Mouse (Mus musculus) spleen, adult 2 months (tissue): ENCODE results near the gene Igsf11.

Experiments used
- CTCF ChIP-seq: fragments of 200-500 bp; IDR thresholded peaks from 2 replicates; pipeline ENCODE4 v1.5.1; 2011; ENCODE audit warnings: mild to moderate bottlenecking, inconsistent platforms; ENCODE audit not compliant: insufficient read depth, insufficient read length, insufficient replicate concordance; ENCODE audit errors: extremely low read depth
- POLR2A ChIP-seq: fragments of 200-500 bp; IDR thresholded peaks from 2 replicates; pipeline ENCODE4 v1.6.1; 2011; ENCODE audit warnings: low read depth, low read length, inconsistent platforms

DNA sequence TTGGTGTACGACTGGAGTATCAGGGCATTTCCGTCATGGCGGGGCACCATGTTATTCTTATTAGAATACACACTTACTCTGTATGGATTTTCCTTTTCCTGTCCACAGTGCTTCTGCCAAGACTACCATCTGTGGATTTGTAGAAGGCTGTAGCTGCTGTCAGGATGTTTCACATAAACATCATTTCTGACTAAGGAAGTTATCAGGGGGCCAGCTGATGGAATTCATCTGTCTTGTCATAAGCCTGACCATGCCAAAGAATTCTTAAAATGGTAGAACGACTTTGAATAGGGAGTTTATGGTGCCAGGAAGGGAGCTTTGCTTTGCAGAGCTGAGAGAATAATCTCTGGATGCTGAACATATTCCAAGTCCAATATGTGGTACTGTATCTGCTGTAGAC lies 19.2 kb upstream of the Igsf11 start:
- TF ChIP-seq CTCF (no peak), POLR2A (no peak)
